Mouse (Mus musculus): ENCODE results near the gene Crlf3. TPM values are rescaled to one million over a fixed set of nuclear protein-coding genes. Genes with fewer than 3 reads are reported as not detected.
"Not testable (repeated sequence)": the region's sequence is repeated elsewhere in the genome, so short reads cannot be mapped to it uniquely, and the experiment has no call there.

Crlf3 gene
- polyA plus RNA-seq, 1 experiment, result 12.6 TPM

GRCm38 (mm10) chr11:80067558-80067957, 13.2 kb downstream of the Crlf3 start:
- no peaks in the 10 kb centered on the region for H3K27me3 ChIP-seq (ENCODE audit: control insufficient read depth, insufficient read depth, insufficient read length)
- H3K79me2 ChIP-seq (ENCODE audit: control insufficient read depth, insufficient read depth), result peaks cover 13% of the 10 kb centered on the region
- H3K4me2 ChIP-seq (ENCODE audit: low read depth), result no peak overlapping the region
- TF ChIP-seq TCF12 (IDR thresholded peaks at IDR 0.05; ENCODE audit: insufficient read depth, poor library complexity, severe bottlenecking) (no peak), MAX (IDR thresholded peaks at IDR 0.05; ENCODE audit: low read depth) (no peak), USF1 (IDR thresholded peaks at IDR 0.05; ENCODE audit: low read depth) (no peak), CEBPB (IDR thresholded peaks at IDR 0.05; ENCODE audit: insufficient read depth, poor library complexity, severe bottlenecking) (no peak), POLR2A (IDR thresholded peaks at IDR 0.05; ENCODE audit: insufficient read length, low read depth) (no peak), E2F4 (IDR thresholded peaks at IDR 0.05; ENCODE audit: insufficient read depth) (no peak), MYOG (IDR thresholded peaks at IDR 0.05; ENCODE audit: control insufficient read depth in 1 of 3, insufficient read depth in 1 of 3, insufficient read length in 2 of 3, low read depth in 2 of 3) (no peak), TCF3 (IDR thresholded peaks at IDR 0.05; ENCODE audit: insufficient read length, low read depth) (no peak)
- peaks cover 11% of the 10 kb centered on the region for H3K36me3 ChIP-seq (ENCODE audit: control insufficient read depth, insufficient read depth)
- H3K4me3 ChIP-seq, result no peak overlapping the region
- H3ac ChIP-seq (ENCODE audit: control insufficient read depth, insufficient read length), result no peak overlapping the region

GRCm38 (mm10) chr11:80066373-80066772, 14.4 kb downstream of the Crlf3 start:
- H3K4me3 ChIP-seq; H3K27me3 ChIP-seq (ENCODE audit: control insufficient read depth, insufficient read depth, insufficient read length): not testable (repeated sequence)

GRCm38 (mm10) chr11:80062159-80062558, 18.6 kb downstream of the Crlf3 start:
- Histone ChIP-seq H3ac (ENCODE audit: control insufficient read depth, insufficient read length) (no peak overlapping the region), H3K27me3 (ENCODE audit: control insufficient read depth, insufficient read depth, insufficient read length) (no peaks in the 10 kb centered on the region), H3K79me2 (ENCODE audit: control insufficient read depth, insufficient read depth) (peaks cover 5% of the 10 kb centered on the region), H3K4me2 (ENCODE audit: low read depth) (no peak overlapping the region), H3K36me3 (ENCODE audit: control insufficient read depth, insufficient read depth) (peaks cover 26% of the 10 kb centered on the region), H3K4me3 (no peak overlapping the region)
- TF ChIP-seq MAX (IDR thresholded peaks at IDR 0.05; ENCODE audit: low read depth) (no peak), REST (IDR thresholded peaks at IDR 0.05; ENCODE audit: insufficient read depth, insufficient read length) (no peak), USF1 (IDR thresholded peaks at IDR 0.05; ENCODE audit: low read depth) (no peak), POLR2A (IDR thresholded peaks at IDR 0.05; ENCODE audit: insufficient read length, low read depth) (no peak), TCF3 (IDR thresholded peaks at IDR 0.05; ENCODE audit: insufficient read length, low read depth) (no peak), CEBPB (IDR thresholded peaks at IDR 0.05; ENCODE audit: insufficient read depth, poor library complexity, severe bottlenecking) (no peak)

More at GRCm38 (mm10) chr11:80066373-80066772, 14.4 kb downstream of the Crlf3 start:
- not testable (repeated sequence) for H3K4me2 ChIP-seq (ENCODE audit: low read depth); H3ac ChIP-seq (ENCODE audit: control insufficient read depth, insufficient read length)
- Histone ChIP-seq H3K36me3 (ENCODE audit: control insufficient read depth, insufficient read depth) (peaks cover 19% of the 10 kb centered on the region), H3K79me2 (ENCODE audit: control insufficient read depth, insufficient read depth) (peaks cover 13% of the 10 kb centered on the region)

GRCm38 (mm10) chr11:80056141-80056540, 24.6 kb downstream of the Crlf3 start:
- no peak overlapping the region for H3K4me3 ChIP-seq
- H3K36me3 ChIP-seq (ENCODE audit: control insufficient read depth, insufficient read depth), result peaks cover 7% of the 10 kb centered on the region
- no peak overlapping the region for H3K4me2 ChIP-seq (ENCODE audit: low read depth)
- H3K79me2 ChIP-seq (ENCODE audit: control insufficient read depth, insufficient read depth), result no peaks in the 10 kb centered on the region
- H3K27me3 ChIP-seq (ENCODE audit: control insufficient read depth, insufficient read depth, insufficient read length), result no peaks in the 10 kb centered on the region
- no peak for TF ChIP-seq POLR2A (IDR thresholded peaks at IDR 0.05; ENCODE audit: insufficient read length, low read depth)
- no peak for TF ChIP-seq USF1 (IDR thresholded peaks at IDR 0.05; ENCODE audit: low read depth)
- no peak for TF ChIP-seq REST (IDR thresholded peaks at IDR 0.05; ENCODE audit: insufficient read depth, insufficient read length)
- TF ChIP-seq CEBPB (IDR thresholded peaks at IDR 0.05; ENCODE audit: insufficient read depth, poor library complexity, severe bottlenecking), result no peak
- no peak for TF ChIP-seq SRF (IDR thresholded peaks at IDR 0.05; ENCODE audit: control insufficient read depth, insufficient read length, low read depth)
- TF ChIP-seq MYOG (IDR thresholded peaks at IDR 0.05; ENCODE audit: control insufficient read depth in 1 of 3, insufficient read depth in 1 of 3, insufficient read length in 2 of 3, low read depth in 2 of 3), result no peak
- no peak for TF ChIP-seq TCF12 (IDR thresholded peaks at IDR 0.05; ENCODE audit: insufficient read depth, poor library complexity, severe bottlenecking)
- no peak for TF ChIP-seq TCF3 (IDR thresholded peaks at IDR 0.05; ENCODE audit: insufficient read length, low read depth)
- TF ChIP-seq POLR2AphosphoS2 (IDR thresholded peaks at IDR 0.05; ENCODE audit: insufficient read length, low read depth), result no peak
- TF ChIP-seq E2F4 (IDR thresholded peaks at IDR 0.05; ENCODE audit: insufficient read depth), result no peak
- TF ChIP-seq MAX (IDR thresholded peaks at IDR 0.05; ENCODE audit: low read depth), result no peak
- TF ChIP-seq MYOD1 (IDR thresholded peaks at IDR 0.05; ENCODE audit: control insufficient read depth in 1 of 3, insufficient read length in 2 of 3, low read depth in 2 of 3), result no peak
- no peak overlapping the region for H3ac ChIP-seq (ENCODE audit: control insufficient read depth, insufficient read length)

GRCm38 (mm10) chr11:80054659-80055058, 26.1 kb downstream of the Crlf3 start:
- Histone ChIP-seq H3K4me3 (no peak overlapping the region), H3ac (ENCODE audit: control insufficient read depth, insufficient read length) (no peak overlapping the region), H3K4me2 (ENCODE audit: low read depth) (peak overlapping the region; percentile 8), H3K36me3 (ENCODE audit: control insufficient read depth, insufficient read depth) (peaks cover 7% of the 10 kb centered on the region), H3K27me3 (ENCODE audit: control insufficient read depth, insufficient read depth, insufficient read length) (no peaks in the 10 kb centered on the region), H3K79me2 (ENCODE audit: control insufficient read depth, insufficient read depth) (no peaks in the 10 kb centered on the region)
- no peak for TF ChIP-seq MAX (IDR thresholded peaks at IDR 0.05; ENCODE audit: low read depth)
- TF ChIP-seq TCF3 (IDR thresholded peaks at IDR 0.05; ENCODE audit: insufficient read length, low read depth), result no peak
- no peak for TF ChIP-seq MYOG (IDR thresholded peaks at IDR 0.05; ENCODE audit: control insufficient read depth in 1 of 3, insufficient read depth in 1 of 3, insufficient read length in 2 of 3, low read depth in 2 of 3)
- no peak for TF ChIP-seq MYOD1 (IDR thresholded peaks at IDR 0.05; ENCODE audit: control insufficient read depth in 1 of 3, insufficient read length in 2 of 3, low read depth in 2 of 3)
- TF ChIP-seq CEBPB (IDR thresholded peaks at IDR 0.05; ENCODE audit: insufficient read depth, poor library complexity, severe bottlenecking), result no peak
- no peak for TF ChIP-seq SRF (IDR thresholded peaks at IDR 0.05; ENCODE audit: control insufficient read depth, insufficient read length, low read depth)
- no peak for TF ChIP-seq E2F4 (IDR thresholded peaks at IDR 0.05; ENCODE audit: insufficient read depth)
- no peak for TF ChIP-seq POLR2A (IDR thresholded peaks at IDR 0.05; ENCODE audit: insufficient read length, low read depth)
- no peak for TF ChIP-seq USF1 (IDR thresholded peaks at IDR 0.05; ENCODE audit: low read depth)
- TF ChIP-seq REST (IDR thresholded peaks at IDR 0.05; ENCODE audit: insufficient read depth, insufficient read length), result no peak
- no peak for TF ChIP-seq TCF12 (IDR thresholded peaks at IDR 0.05; ENCODE audit: insufficient read depth, poor library complexity, severe bottlenecking)
- no peak for TF ChIP-seq POLR2AphosphoS2 (IDR thresholded peaks at IDR 0.05; ENCODE audit: insufficient read length, low read depth)
